Mouse (Mus musculus) ES-Bruce4 (cell line): ENCODE measurements around the gene Dnpep. TPM values are rescaled to one million over a fixed set of nuclear protein-coding genes. Genes with fewer than 3 reads are reported as not detected.
A peak's percentile ranks its signal among the peaks of the same experiment; 100 is the strongest.

Experiments used
- H3K27ac ChIP-seq: 2 replicates; pipeline ENCODE4 v1.5.1; 2012; ENCODE audit warnings: low read length, inconsistent platforms; ENCODE audit not compliant: insufficient read depth
- H3K27me3 ChIP-seq: 2 replicates; pipeline ENCODE4 v1.6.1; 2012; ENCODE audit warnings: mild to moderate bottlenecking, low read length, inconsistent platforms; ENCODE audit not compliant: control insufficient read depth, poor library complexity, insufficient read depth, severe bottlenecking
- H3K36me3 ChIP-seq: 2 replicates; pipeline ENCODE4 v1.6.1; 2012; ENCODE audit warnings: inconsistent platforms, mild to moderate bottlenecking, low read length, moderate library complexity; ENCODE audit not compliant: control insufficient read depth, poor library complexity, insufficient read depth, severe bottlenecking
- H3K4me1 ChIP-seq: one replicate; pipeline ENCODE4 v1.8.1; 2011; ENCODE audit warnings: low read length; ENCODE audit not compliant: control insufficient read depth, insufficient read depth
- H3K4me3 ChIP-seq: 2 replicates; pipeline ENCODE4 v1.5.1; 2011; ENCODE audit warnings: low read depth, mild to moderate bottlenecking, low read length
- H3K9ac ChIP-seq: 2 replicates; pipeline ENCODE4 v1.6.1; 2012; ENCODE audit warnings: low read depth, mild to moderate bottlenecking, inconsistent platforms; ENCODE audit not compliant: poor library complexity, severe bottlenecking
- H3K9me3 ChIP-seq: replicated peaks from 2 replicates; pipeline ENCODE4 v1.6.1; 2012; ENCODE audit warnings: mild to moderate bottlenecking, low read length, inconsistent platforms; ENCODE audit not compliant: control insufficient read depth, poor library complexity, insufficient read depth, severe bottlenecking
- CTCF ChIP-seq: IDR thresholded peaks from one replicate; pipeline ENCODE4 v1.8.1; 2011; ENCODE audit warnings: low read depth, low read length
- EP300 ChIP-seq: IDR thresholded peaks from 2 replicates; pipeline ENCODE4 v1.6.1; 2011; ENCODE audit warnings: low read depth, low read length; ENCODE audit not compliant: insufficient read depth
- POLR2A ChIP-seq: IDR thresholded peaks from one replicate; pipeline ENCODE4 v1.8.1; 2011; ENCODE audit warnings: low read length; ENCODE audit not compliant: insufficient read depth
- polyA plus RNA-seq: library from polyadenylated mRNA; stranded (reverse); fragments of >200 nt; gene quantifications from 2 replicates; pipeline ENCODE4 v1.2.4, GENCODE M21; 2011; ENCODE audit warnings: low read depth; ENCODE audit not compliant: missing spikeins, insufficient read depth, insufficient read length

The Dnpep gene
- polyA plus RNA-seq, 1 experiment = 104 TPM

DNA sequence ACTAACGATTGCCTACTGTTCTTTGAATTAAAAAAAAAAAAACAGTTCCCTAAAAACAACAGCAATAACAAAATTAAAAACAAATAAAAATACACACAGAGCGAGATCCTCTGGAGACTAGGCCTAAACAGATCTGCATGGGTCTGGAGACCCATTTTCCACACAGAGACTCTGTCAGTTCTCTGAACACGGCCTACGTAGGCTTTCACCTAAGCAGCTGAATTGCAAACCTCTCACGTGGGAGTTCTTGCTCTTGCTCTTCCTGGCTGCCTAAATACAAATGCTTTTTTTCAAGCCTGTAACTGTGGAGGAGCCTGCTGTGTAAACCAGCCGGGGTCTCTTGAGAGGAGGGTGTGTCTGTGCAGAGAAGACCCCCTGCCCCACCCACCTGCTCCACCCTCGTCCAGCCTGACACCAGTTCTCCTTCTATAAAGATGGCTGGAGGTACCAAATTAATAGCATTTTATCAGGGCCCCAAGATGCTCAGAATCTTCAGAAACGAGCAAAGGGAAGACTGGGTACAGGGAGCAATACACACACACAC is 27.8 kb downstream of the Dnpep start:
- Histone ChIP-seq H3K4me3 (no peak overlapping the region), H3K4me1 (no peaks in the 10 kb centered on the region), H3K36me3 (no peaks in the 10 kb centered on the region), H3K9ac (no peak overlapping the region), H3K27ac (no peak overlapping the region), H3K9me3 (no peaks in the 10 kb centered on the region), H3K27me3 (no peaks in the 10 kb centered on the region)
- no peak for TF ChIP-seq CTCF
- no peak for TF ChIP-seq POLR2A
- TF ChIP-seq EP300 = no peak

DNA sequence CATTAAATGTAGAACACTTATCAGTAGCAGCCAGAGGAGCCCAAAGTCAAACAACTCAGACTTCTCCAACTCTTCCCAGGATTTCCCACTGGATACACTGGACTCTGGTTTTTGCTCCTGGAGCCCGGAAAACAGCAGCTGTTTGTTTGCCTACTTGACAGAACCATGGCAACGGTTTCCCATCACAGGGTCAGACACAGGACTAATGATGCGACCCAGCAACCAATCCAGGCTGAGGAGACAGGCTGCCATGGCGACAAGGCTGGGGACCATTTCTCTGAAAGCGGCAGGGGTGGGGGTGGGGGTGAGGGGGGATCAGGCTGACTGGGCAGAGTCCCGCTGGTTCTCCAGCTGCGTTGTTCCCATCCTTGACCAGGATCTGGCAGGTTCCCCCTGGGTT is 28.4 kb downstream of the Dnpep start:
- Histone ChIP-seq H3K27ac (no peak overlapping the region), H3K4me1 (no peaks in the 10 kb centered on the region), H3K9me3 (no peaks in the 10 kb centered on the region), H3K4me3 (no peak overlapping the region), H3K27me3 (no peaks in the 10 kb centered on the region), H3K36me3 (no peaks in the 10 kb centered on the region), H3K9ac (no peak overlapping the region)
- no peak for TF ChIP-seq EP300
- no peak for TF ChIP-seq POLR2A
- TF ChIP-seq CTCF = no peak

DNA sequence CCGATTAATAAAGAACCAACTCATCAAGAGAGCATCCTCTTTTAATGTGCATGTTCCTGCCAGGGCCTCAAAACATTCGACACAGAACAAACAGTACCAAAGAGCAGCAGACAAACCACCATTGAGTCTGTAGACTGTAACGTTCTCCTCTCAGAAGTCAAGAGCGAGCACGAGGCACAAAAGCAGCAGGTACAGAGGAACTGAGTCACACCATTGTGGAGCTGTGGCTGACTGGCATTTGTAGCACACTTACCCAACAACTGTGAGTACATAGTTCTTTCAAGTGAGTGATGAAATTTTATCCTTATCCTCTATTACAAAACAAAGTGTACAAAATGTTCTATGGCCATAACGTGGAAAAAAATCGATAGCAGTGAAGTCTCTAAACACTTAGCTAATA is 32.9 kb downstream of the Dnpep start:
- TF ChIP-seq POLR2A = no peak
- TF ChIP-seq EP300 = no peak
- no peak for TF ChIP-seq CTCF
- no peak overlapping the region for H3K27ac ChIP-seq
- no peaks in the 10 kb centered on the region for H3K36me3 ChIP-seq
- H3K27me3 ChIP-seq = no peaks in the 10 kb centered on the region
- no peak overlapping the region for H3K4me3 ChIP-seq
- peaks cover 9% of the 10 kb centered on the region; the same call in 1 of the 2 replicates for H3K9me3 ChIP-seq
- no peaks in the 10 kb centered on the region for H3K4me1 ChIP-seq
- no peak overlapping the region for H3K9ac ChIP-seq

DNA sequence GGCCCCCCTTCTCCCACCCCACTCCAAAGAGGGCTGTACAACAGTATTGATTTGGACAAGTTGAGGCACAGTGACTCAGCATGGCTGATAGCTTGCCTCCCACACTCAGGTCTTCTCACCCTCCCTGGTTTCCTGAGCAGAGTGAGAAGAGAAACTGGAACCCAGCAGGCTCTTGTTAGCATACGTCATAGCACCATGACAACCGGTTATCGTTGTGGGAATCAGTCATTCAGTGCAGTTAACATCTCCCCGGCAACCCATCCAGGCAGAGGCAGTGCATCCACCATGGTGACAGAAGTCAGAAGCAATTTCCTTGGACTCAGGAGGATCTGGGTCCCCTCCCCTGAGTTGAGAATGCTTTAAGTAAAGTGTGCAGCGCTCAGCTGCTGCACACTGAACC is 34.8 kb downstream of the Dnpep start:
- no peak overlapping the region for H3K9ac ChIP-seq
- no peaks in the 10 kb centered on the region for H3K4me1 ChIP-seq
- H3K27me3 ChIP-seq = no peaks in the 10 kb centered on the region; the same call in 1 of the 2 replicates
- H3K4me3 ChIP-seq = no peak overlapping the region
- no peak overlapping the region for H3K27ac ChIP-seq
- H3K36me3 ChIP-seq = no peaks in the 10 kb centered on the region
- no peak for TF ChIP-seq CTCF
- no peak for TF ChIP-seq EP300
- no peak for TF ChIP-seq POLR2A
- peaks cover 9% of the 10 kb centered on the region; the same call in 1 of the 2 replicates for H3K9me3 ChIP-seq

DNA sequence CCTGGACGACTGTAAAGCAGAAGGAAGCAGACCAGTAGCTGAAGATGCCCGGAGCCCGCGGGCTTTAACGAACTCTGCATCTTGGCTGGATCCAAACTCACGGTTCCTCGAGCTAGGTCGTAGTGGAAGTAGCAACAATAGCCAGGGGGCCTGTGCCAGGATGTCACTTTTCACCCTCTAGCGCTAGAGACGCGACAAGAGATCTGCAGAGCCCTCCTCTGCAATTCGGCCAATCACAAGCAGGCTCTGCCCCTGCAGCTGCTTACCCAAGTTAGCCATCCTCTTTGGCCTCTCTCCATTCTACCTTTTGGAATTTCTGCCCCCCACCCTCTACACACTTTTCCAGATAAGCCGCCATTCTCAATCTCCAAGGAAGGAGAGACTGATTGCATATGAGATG is 39.6 kb downstream of the Dnpep start, which contains the start of gene Resp18:
TSS of gene Resp18 (minus strand) at position 188 of the 400 bp plus-strand sequence.
- peaks cover 9% of the 10 kb centered on the region; the same call in 1 of the 2 replicates for H3K9me3 ChIP-seq
- TF ChIP-seq CTCF (no peak), EP300 (no peak), POLR2A (no peak)
- H3K36me3 ChIP-seq = no peaks in the 10 kb centered on the region
- no peaks in the 10 kb centered on the region for H3K4me1 ChIP-seq
- no peak within 1 kb of the TSS for H3K9ac ChIP-seq
- no peaks in the 10 kb centered on the region; the same call in 1 of the 2 replicates for H3K27me3 ChIP-seq
- peak within 1 kb of the TSS; percentile 30 for H3K4me3 ChIP-seq
- H3K27ac ChIP-seq = no peak within 1 kb of the TSS
